Mouse (Mus musculus) spleen, postnatal 14 days (tissue): ENCODE measurements around the gene Ppp2r2d.

Experiments
- DNase-seq, 2 experiments: peaks; one replicate each; pipeline ENCODE4 v3.0.0; 2021 to 2022; ENCODE audit warnings: low spot score in 2 of 2

Ppp2r2d gene

GRCm38 (mm10) chr7:138845544-138846391 is at the start of gene Ppp2r2d, which contains the start of gene Mapk1ip1:
TSS of gene Ppp2r2d (plus strand) at chr7:138846079.
TSS of gene Mapk1ip1 (minus strand) at chr7:138846273.
- DNase-seq = peak; percentile 89 to 94

- DNase-seq = no peak
Observed at GRCm38 (mm10) chr7:138803386-138803785, 42.5 kb upstream of the Ppp2r2d start.

- DNase-seq = no peak
Observed at GRCm38 (mm10) chr7:138807146-138807545, 38.7 kb upstream of the Ppp2r2d start.

- no peak for DNase-seq
Observed at GRCm38 (mm10) chr7:138813213-138813875, 32.5 kb upstream of the Ppp2r2d start.

- DNase-seq = no peak
Observed at GRCm38 (mm10) chr7:138818314-138818713, 27.6 kb upstream of the Ppp2r2d start.

GRCm38 (mm10) chr7:138824423-138824822 is 21.5 kb upstream of the Ppp2r2d start:
- no peak for DNase-seq

GRCm38 (mm10) chr7:138824995-138825756 is 20.7 kb upstream of the Ppp2r2d start:
- no peak for DNase-seq

- peak in 1 of 2 experiments; percentile 54 for DNase-seq
Observed at GRCm38 (mm10) chr7:138827812-138828211, 18.1 kb upstream of the Ppp2r2d start.

- DNase-seq = no peak
Observed at GRCm38 (mm10) chr7:138835028-138835427, 10.9 kb upstream of the Ppp2r2d start.

- peak in 1 of 2 experiments; percentile 57 for DNase-seq
Observed at GRCm38 (mm10) chr7:138840594-138841021, 5.3 kb upstream of the Ppp2r2d start.

GRCm38 (mm10) chr7:138841436-138842151 is 4.3 kb upstream of the Ppp2r2d start:
- no peak for DNase-seq

- no peak for DNase-seq
Observed at GRCm38 (mm10) chr7:138843421-138843820, 2.5 kb upstream of the Ppp2r2d start.

GRCm38 (mm10) chr7:138845111-138845510 is 768 bp upstream of the Ppp2r2d start:
- DNase-seq = no peak

GRCm38 (mm10) chr7:138846502-138846991 is 668 bp downstream of the Ppp2r2d start:
- no peak for DNase-seq

GRCm38 (mm10) chr7:138847316-138848027 is 1.6 kb downstream of the Ppp2r2d start:
- DNase-seq = no peak

- DNase-seq = no peak
Observed at GRCm38 (mm10) chr7:138848028-138848920, 2.4 kb downstream of the Ppp2r2d start.

- no peak for DNase-seq
Observed at GRCm38 (mm10) chr7:138850083-138850482, 4.2 kb downstream of the Ppp2r2d start.

- no peak for DNase-seq
Observed at GRCm38 (mm10) chr7:138853417-138854031, 7.6 kb downstream of the Ppp2r2d start.

- DNase-seq = no peak
Observed at GRCm38 (mm10) chr7:138854201-138854600, 8.3 kb downstream of the Ppp2r2d start.
